Mouse (Mus musculus) spleen, adult 2 months (tissue): Measurements from ENCODE around the gene Ambra1. TPM values are rescaled to one million over a fixed set of nuclear protein-coding genes. Genes with fewer than 3 reads are reported as not detected.
"Not testable (repeated sequence)": the region's sequence is repeated elsewhere in the genome, so short reads cannot be mapped to it uniquely, and the experiment has no call there.

ENCODE experiments used
- DNase-seq, 2 experiments: peaks; one replicate each; pipeline versions ENCODE4 v3.0.0 to v3.0.0-alpha.2; 2012 to 2021; ENCODE audit warnings: low spot score in 2 of 2, low read depth in 1 of 2
- H3K27ac ChIP-seq: fragments of 200-500 bp; 2 replicates; pipeline ENCODE4 v1.5.1; 2012; ENCODE audit warnings: low read length, inconsistent platforms; ENCODE audit not compliant: insufficient read depth
- H3K27me3 ChIP-seq: fragments of 200-500 bp; 2 replicates; pipeline ENCODE4 v1.6.1; 2012; ENCODE audit warnings: mild to moderate bottlenecking, moderate library complexity, low read length, inconsistent platforms; ENCODE audit not compliant: control insufficient read depth, insufficient read depth
- H3K36me3 ChIP-seq: fragments of 200-500 bp; 2 replicates; pipeline ENCODE4 v1.6.1; 2012; ENCODE audit warnings: mild to moderate bottlenecking, low read length, inconsistent platforms; ENCODE audit not compliant: control insufficient read depth, insufficient read depth
- H3K4me1 ChIP-seq: fragments of 200-500 bp; 2 replicates; pipeline ENCODE4 v1.6.1; 2011; ENCODE audit warnings: inconsistent platforms; ENCODE audit not compliant: control insufficient read depth, insufficient read depth, insufficient read length
- H3K4me3 ChIP-seq: fragments of 200-500 bp; 2 replicates; pipeline ENCODE4 v1.5.1; 2011; ENCODE audit warnings: mild to moderate bottlenecking, inconsistent platforms; ENCODE audit not compliant: insufficient read depth, insufficient read length; ENCODE audit errors: extremely low read depth
- CTCF ChIP-seq: fragments of 200-500 bp; IDR thresholded peaks from 2 replicates; pipeline ENCODE4 v1.5.1; 2011; ENCODE audit warnings: mild to moderate bottlenecking, inconsistent platforms; ENCODE audit not compliant: insufficient read depth, insufficient read length, insufficient replicate concordance; ENCODE audit errors: extremely low read depth
- POLR2A ChIP-seq: fragments of 200-500 bp; IDR thresholded peaks from 2 replicates; pipeline ENCODE4 v1.6.1; 2011; ENCODE audit warnings: low read depth, low read length, inconsistent platforms
- WGBS: fragments of 180-500 bp; shearing (Covaris S2); methylation state at CpG from one replicate; pipeline ENCODE4 v1.1.7; 2018; 5-methylcytosine and 5-hydroxymethylcytosine counted together
- polyA plus RNA-seq: library from polyadenylated mRNA; depleted of rRNA; stranded (reverse); fragments of >200 nt; gene quantifications from 2 replicates; pipeline ENCODE4 v1.2.3, GENCODE M21; 2012

Gene Ambra1
- polyA plus RNA-seq, 1 experiment = 20.0 TPM

DNA sequence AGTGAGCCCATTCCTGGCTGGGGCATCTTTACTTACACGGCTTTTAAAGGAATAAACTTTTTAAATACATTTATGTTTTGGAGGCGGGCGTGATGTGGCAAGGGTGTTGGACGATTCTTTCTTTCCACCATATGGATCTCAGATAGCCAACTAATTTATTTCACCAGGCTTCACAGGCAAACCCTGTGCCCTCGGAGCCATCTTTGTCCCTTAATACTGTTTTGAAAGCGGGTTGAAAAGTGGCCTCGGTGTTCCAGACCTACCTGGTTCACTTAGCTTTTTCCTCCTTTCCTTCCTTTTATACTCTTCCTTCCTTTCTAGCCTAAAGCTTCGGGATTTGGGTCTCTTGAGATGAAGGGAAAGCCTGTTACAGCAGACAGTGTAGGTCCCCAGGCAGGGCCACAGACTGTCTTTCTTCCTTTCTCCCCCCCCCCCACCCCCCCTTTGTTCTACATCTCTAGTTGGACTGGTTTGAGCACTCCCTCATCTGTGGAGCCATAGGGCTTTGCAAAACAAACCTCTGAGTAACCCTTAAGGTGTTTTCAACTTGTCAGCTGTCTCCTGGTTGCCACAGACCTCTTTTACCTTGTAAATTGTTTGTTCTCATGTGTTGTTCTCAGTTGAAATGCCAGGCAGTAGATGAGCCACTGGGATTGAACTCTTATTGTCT is 18.5 kb upstream of the Ambra1 start:
- Histone ChIP-seq H3K27ac (peak overlapping the region; percentile 74), H3K4me3 (peak overlapping the region; percentile 70), H3K36me3 (0 out of 2 replicates have a peak, but pooled peaks cover 1% of the 10 kb centered on the region), H3K27me3 (no peaks in the 10 kb centered on the region), H3K4me1 (no peaks in the 10 kb centered on the region; the same call in 1 of the 2 replicates)
- no peak for TF ChIP-seq POLR2A
- no peak for TF ChIP-seq CTCF
- DNase-seq = no peak
- WGBS = 2% methylated on average over 8 of the region's 8 CpGs

DNA sequence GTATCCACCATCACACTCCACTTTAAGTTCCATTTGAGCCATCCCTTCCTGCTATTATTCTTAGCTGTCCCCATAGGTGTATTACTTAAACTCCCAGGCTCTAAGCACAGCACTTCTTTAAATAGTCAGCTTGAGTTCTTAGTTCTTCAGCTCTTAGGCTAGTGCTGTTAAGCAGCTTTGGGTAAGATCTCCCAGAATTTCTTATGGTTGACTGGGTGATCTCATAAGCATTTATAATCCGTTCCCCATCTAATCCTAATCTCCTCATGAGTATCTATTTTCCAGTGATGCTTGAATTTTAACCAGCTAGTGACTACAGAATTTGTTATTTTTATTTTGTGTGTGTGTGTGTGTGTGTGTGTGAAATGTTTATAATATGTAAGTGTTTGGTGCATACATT is 15.0 kb upstream of the Ambra1 start:
- TF ChIP-seq CTCF = no peak
- TF ChIP-seq POLR2A = no peak
- Histone ChIP-seq H3K36me3 (no peaks in the 10 kb centered on the region), H3K4me1 (no peaks in the 10 kb centered on the region), H3K27ac (no peak overlapping the region), H3K4me3 (no peak overlapping the region), H3K27me3 (no peaks in the 10 kb centered on the region)
- no peak for DNase-seq
- 92% methylated on average over 1 of the region's 1 CpGs for WGBS

DNA sequence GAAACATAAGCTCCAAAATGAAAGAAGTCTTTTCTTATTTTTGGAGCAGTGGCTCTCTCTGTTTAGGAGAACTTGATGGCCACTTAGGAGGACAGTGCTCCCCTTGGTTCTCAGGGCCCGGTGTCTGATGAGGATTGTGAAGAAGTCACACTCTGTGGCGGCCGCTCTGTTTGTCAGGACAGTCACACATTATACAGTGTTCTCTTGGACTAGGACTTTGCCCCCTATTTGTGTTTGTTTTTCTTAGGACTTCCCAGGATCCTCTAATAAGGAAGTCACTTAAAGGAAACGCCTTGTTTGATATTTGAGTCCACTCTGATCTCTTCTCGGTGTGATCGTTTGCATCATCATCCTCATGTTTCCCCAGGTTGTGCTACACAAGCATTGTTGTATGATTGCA is 11.7 kb upstream of the Ambra1 start:
- Histone ChIP-seq H3K27me3 (no peaks in the 10 kb centered on the region), H3K36me3 (no peaks in the 10 kb centered on the region), H3K4me1 (no peaks in the 10 kb centered on the region), H3K4me3 (no peak overlapping the region), H3K27ac (no peak overlapping the region)
- 86% methylated on average over 6 of the region's 6 CpGs for WGBS
- TF ChIP-seq CTCF (no peak), POLR2A (no peak)
- no peak for DNase-seq

DNA sequence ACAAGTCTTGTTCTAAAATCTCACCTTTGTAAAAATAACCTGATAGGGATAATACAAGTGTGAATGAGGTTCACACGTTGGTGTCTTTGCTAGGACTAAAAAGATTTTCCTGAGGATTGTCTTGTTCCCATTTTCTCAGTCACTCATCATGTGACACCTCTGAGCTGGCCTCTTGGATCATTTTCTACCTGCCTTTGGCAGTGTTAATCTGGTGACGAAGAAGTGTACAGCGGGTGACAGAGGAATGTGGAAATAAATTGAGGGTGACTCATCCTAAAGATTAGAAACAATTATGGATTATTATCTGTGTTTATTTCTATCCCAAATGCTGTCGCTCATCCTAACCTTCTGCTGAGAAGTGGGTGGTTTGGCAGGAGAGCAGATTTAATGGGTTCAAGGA is 6.6 kb upstream of the Ambra1 start:
- Histone ChIP-seq H3K36me3 (no peaks in the 10 kb centered on the region), H3K4me3 (no peak overlapping the region), H3K27me3 (no peaks in the 10 kb centered on the region), H3K27ac (no peak overlapping the region), H3K4me1 (no peaks in the 10 kb centered on the region)
- WGBS = 86% methylated on average over 4 of the region's 4 CpGs
- no peak for TF ChIP-seq POLR2A
- TF ChIP-seq CTCF = no peak
- no peak for DNase-seq

DNA sequence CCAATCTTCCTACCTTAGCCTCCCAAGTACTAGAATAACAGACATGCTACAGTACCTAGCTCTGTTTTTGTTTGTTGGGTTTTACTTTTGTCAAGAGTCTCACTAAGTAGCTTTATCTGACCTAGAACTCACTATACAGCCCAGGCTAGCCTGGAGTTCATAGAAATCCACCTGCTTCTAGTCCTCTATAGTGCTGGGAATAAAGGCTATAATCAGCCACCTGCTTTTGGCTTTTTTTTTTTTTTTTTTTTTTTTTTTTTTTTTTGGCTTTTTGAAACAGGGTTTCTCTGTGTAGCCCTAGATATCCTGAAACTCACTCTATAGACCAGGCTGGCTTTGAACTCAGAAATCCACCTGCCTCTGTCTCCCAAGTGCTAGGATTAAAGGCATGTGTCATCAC is 6.0 kb upstream of the Ambra1 start:
- H3K4me3 ChIP-seq = no peak overlapping the region
- no peaks in the 10 kb centered on the region for H3K36me3 ChIP-seq
- DNase-seq = no peak
- H3K27ac ChIP-seq = no peak overlapping the region
- H3K27me3 ChIP-seq = no peaks in the 10 kb centered on the region
- no peaks in the 10 kb centered on the region for H3K4me1 ChIP-seq
- no peak for TF ChIP-seq CTCF
- TF ChIP-seq POLR2A = no peak

DNA sequence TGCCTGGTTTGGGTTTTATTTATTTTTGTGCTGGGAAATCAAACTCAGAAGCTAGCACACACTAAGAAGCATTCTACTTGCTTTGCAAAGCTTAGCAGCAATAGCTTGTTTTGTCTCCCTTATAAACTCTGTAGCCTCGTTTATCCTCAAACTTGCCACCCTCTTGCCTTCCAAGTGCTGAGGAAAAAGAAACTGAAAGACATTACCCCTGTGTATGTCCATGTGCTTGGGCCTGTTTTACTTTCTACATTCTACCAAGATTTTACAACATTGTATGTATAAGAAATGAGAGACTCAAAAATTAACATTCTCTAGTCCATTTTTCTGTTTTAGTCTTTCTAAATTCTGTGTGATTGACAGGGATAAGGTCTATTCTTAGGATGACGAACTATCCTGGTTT is 5.2 kb upstream of the Ambra1 start:
- no peak overlapping the region for H3K27ac ChIP-seq

DNA sequence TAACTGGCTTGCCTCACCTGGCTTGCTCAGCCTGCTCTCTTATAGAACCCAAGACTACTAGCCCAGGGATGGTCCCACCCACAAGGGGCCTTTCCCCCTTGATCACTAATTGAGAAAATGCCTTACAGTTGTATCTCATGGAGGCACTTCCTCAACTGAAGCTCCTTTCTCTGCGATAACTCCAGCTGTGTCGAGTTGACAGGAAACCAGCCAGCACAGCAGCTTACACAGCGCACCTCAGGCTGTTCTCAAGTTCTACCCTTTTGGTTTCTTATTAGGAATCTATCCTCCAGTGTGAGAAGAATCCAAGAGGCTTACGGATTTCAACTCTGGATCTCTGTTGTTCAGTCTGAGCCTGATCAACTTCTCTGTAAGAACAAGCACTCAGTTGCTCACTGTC is 4.5 kb upstream of the Ambra1 start:
- not testable (repeated sequence) for H3K27me3 ChIP-seq, H3K4me3 ChIP-seq, H3K4me1 ChIP-seq, H3K36me3 ChIP-seq, DNase-seq
- 12% methylated on average over 4 of the region's 4 CpGs for WGBS
- H3K27ac ChIP-seq = peak overlapping the region; percentile 38; the same call in 1 of the 2 replicates

More for the DNA sequence above, 5.2 kb upstream of the Ambra1 start:
- no peak for DNase-seq
- Histone ChIP-seq H3K27me3 (no peaks in the 10 kb centered on the region), H3K4me3 (no peak overlapping the region), H3K36me3 (no peaks in the 10 kb centered on the region), H3K4me1 (no peaks in the 10 kb centered on the region)
- WGBS = 57% methylated on average over 2 of the region's 2 CpGs
- no peak for TF ChIP-seq CTCF
- no peak for TF ChIP-seq POLR2A
